Mouse (Mus musculus): ENCODE measurements at regions not wholly inside any gene's neighbourhood (a gene's known extent, or its start where the extent isn't known, plus 50 kb on each side); places are given as distances from the start of the nearest gene placed in this dataset.

GRCm38 (mm10) chr8:103138136-103138535, 352.7 kb upstream of the Cdh11 start:
- Histone ChIP-seq H3K4me3 (ENCODE audit: control insufficient read depth, low read depth, low read length) (no peak overlapping the region), H3K27me3 (ENCODE audit: control insufficient read depth, insufficient read depth, low read length) (no peaks in the 10 kb centered on the region), H3K4me1 (ENCODE audit: control insufficient read depth, insufficient read depth, low read length) (no peaks in the 10 kb centered on the region), H3K36me3 (ENCODE audit: control insufficient read depth, insufficient read depth, low read length) (no peaks in the 10 kb centered on the region), H3K27ac (ENCODE audit: control insufficient read depth, insufficient read depth, low read depth, low read length) (no peak overlapping the region)
- TF ChIP-seq CTCF (IDR thresholded peaks at IDR 0.05; ENCODE audit: control insufficient read depth, insufficient read depth, insufficient replicate concordance, low read depth, low read length) (no peak), POLR2A (IDR thresholded peaks at IDR 0.05; ENCODE audit: control insufficient read depth, low read depth, low read length) (no peak)

DNA sequence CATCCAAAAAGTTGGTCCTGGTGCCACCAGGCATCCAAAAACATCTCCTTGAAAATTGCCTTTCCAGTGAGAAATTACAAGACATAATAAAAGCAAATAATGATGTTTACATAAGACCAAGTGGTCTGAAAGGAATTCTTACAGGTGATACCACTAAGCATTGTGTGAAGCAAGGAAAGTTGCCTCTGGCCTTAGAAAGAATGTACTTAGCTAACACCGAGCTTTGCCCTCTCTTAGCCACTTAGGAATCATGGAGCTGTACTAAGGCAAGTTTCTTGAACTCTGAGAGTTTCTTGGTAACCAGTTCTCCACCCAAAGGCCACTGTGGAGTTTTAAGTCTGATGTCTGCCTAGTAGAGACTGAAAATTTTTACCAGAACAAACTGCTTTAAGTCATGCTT, 359.4 kb upstream of the Cdh11 start:
- no peak for TF ChIP-seq CTCF (IDR thresholded peaks at IDR 0.05; ENCODE audit: control insufficient read depth, insufficient read depth, insufficient replicate concordance, low read depth, low read length)
- TF ChIP-seq POLR2A (IDR thresholded peaks at IDR 0.05; ENCODE audit: control insufficient read depth, low read depth, low read length) = no peak
- no peaks in the 10 kb centered on the region for H3K36me3 ChIP-seq (ENCODE audit: control insufficient read depth, insufficient read depth, low read length)
- H3K4me3 ChIP-seq (ENCODE audit: control insufficient read depth, low read depth, low read length) = no peak overlapping the region
- H3K4me1 ChIP-seq (ENCODE audit: control insufficient read depth, insufficient read depth, low read length) = no peaks in the 10 kb centered on the region
- H3K27ac ChIP-seq (ENCODE audit: control insufficient read depth, insufficient read depth, low read depth, low read length) = no peak overlapping the region
- H3K27me3 ChIP-seq (ENCODE audit: control insufficient read depth, insufficient read depth, low read length) = no peaks in the 10 kb centered on the region

DNA sequence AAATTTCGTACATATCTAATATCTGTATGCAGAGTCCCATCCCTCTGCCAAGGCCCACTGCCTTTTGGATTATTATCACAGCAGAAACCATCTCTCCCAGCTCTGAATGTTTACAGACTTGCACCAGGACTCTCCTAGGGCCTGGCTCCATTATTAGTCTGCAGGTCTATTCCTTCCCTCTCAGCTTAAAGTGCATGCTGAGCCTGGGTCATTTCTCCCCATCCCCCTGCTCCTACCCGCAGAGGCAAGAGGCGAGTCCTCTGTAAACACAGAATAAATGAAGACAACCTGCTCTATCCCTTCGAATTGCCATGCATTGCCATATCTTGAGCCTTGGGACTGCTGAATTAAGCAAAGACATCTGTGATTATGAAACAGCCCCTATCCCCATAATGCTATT, 362.6 kb upstream of the Cdh11 start:
- Histone ChIP-seq H3K27me3 (ENCODE audit: control insufficient read depth, insufficient read depth, low read length) (no peaks in the 10 kb centered on the region), H3K27ac (ENCODE audit: control insufficient read depth, insufficient read depth, low read depth, low read length) (no peak overlapping the region), H3K4me1 (ENCODE audit: control insufficient read depth, insufficient read depth, low read length) (no peaks in the 10 kb centered on the region), H3K36me3 (ENCODE audit: control insufficient read depth, insufficient read depth, low read length) (no peaks in the 10 kb centered on the region), H3K4me3 (ENCODE audit: control insufficient read depth, low read depth, low read length) (no peak overlapping the region)
- TF ChIP-seq CTCF (IDR thresholded peaks at IDR 0.05; ENCODE audit: control insufficient read depth, insufficient read depth, insufficient replicate concordance, low read depth, low read length) (no peak), POLR2A (IDR thresholded peaks at IDR 0.05; ENCODE audit: control insufficient read depth, low read depth, low read length) (no peak)

- no peak for TF ChIP-seq POLR2A (IDR thresholded peaks at IDR 0.05; ENCODE audit: control insufficient read depth, low read depth, low read length)
Observed at GRCm38 (mm10) chr8:103148447-103148846, 363.0 kb upstream of the Cdh11 start.

DNA sequence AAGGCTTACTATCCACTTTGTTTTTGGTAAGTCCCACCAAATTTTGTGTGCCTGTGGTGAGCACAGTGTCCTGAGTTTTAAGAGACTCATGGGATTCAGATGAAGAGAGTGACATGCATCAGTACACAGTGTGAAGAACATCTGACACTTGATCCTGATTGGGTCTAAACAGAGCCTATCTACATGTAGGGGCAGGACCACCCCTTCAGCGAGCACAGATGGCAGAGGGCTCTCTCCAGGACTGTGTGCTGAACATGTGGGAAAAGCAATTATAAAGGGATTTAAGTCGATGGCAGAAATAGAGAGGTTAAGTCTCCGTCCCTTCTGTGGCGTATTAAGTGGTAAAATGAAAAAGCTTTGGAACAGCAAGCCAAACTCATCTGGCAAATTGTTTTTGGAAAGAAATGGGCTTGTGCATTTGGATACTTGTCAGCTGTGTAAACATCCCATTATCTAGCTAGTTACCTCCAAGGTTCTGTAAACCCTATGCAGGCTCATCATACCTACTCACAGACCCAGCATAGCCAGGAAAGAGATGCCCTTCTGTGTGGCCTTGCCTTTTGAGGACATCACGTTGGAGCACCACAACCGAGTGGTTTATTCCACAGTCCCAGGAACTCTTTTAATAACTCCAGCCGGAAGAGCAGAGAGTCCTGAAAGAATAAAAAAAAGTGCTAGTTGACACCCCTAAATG, 381.3 kb upstream of the Cdh11 start:
- Histone ChIP-seq H3K27me3 (ENCODE audit: control insufficient read depth, insufficient read depth, low read length) (no peaks in the 10 kb centered on the region), H3K36me3 (ENCODE audit: control insufficient read depth, insufficient read depth, low read length) (no peaks in the 10 kb centered on the region), H3K27ac (ENCODE audit: control insufficient read depth, insufficient read depth, low read depth, low read length) (no peak overlapping the region), H3K4me3 (ENCODE audit: control insufficient read depth, low read depth, low read length) (no peak overlapping the region), H3K4me1 (ENCODE audit: control insufficient read depth, insufficient read depth, low read length) (no peaks in the 10 kb centered on the region)
- TF ChIP-seq CTCF (IDR thresholded peaks at IDR 0.05; ENCODE audit: control insufficient read depth, insufficient read depth, insufficient replicate concordance, low read depth, low read length) = no peak
- no peak for TF ChIP-seq POLR2A (IDR thresholded peaks at IDR 0.05; ENCODE audit: control insufficient read depth, low read depth, low read length)

More at GRCm38 (mm10) chr8:103148447-103148846, 363.0 kb upstream of the Cdh11 start:
- Histone ChIP-seq H3K27me3 (ENCODE audit: control insufficient read depth, insufficient read depth, low read length) (no peaks in the 10 kb centered on the region), H3K4me3 (ENCODE audit: control insufficient read depth, low read depth, low read length) (no peak overlapping the region), H3K36me3 (ENCODE audit: control insufficient read depth, insufficient read depth, low read length) (no peaks in the 10 kb centered on the region), H3K27ac (ENCODE audit: control insufficient read depth, insufficient read depth, low read depth, low read length) (no peak overlapping the region), H3K4me1 (ENCODE audit: control insufficient read depth, insufficient read depth, low read length) (no peaks in the 10 kb centered on the region)

DNA sequence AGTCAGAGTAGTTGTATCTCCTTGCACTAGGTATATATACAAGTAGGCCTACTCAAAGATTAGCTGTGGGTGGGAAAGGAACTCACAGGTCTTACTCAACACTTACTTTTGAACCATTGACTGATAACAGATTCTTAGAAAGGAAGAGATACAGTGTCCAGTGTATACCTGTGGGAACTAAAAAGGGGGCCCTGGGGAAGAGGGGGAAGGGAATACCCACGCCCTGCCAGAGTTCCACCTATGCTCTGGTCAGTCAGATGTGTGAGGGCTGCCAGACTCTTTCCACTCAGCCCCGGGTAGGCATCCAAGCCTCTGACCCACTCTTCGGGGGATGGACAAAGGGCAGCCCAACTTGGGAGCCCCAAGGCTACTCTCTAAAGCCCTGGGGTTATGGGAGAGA, 387.9 kb upstream of the Cdh11 start:
- no peaks in the 10 kb centered on the region for H3K27me3 ChIP-seq (ENCODE audit: control insufficient read depth, insufficient read depth, low read length)
- no peaks in the 10 kb centered on the region for H3K36me3 ChIP-seq (ENCODE audit: control insufficient read depth, insufficient read depth, low read length)
- no peak overlapping the region for H3K4me3 ChIP-seq (ENCODE audit: control insufficient read depth, low read depth, low read length)
- TF ChIP-seq CTCF (IDR thresholded peaks at IDR 0.05; ENCODE audit: control insufficient read depth, insufficient read depth, insufficient replicate concordance, low read depth, low read length) = no peak
- TF ChIP-seq POLR2A (IDR thresholded peaks at IDR 0.05; ENCODE audit: control insufficient read depth, low read depth, low read length) = no peak
- H3K4me1 ChIP-seq (ENCODE audit: control insufficient read depth, insufficient read depth, low read length) = peaks cover 2% of the 10 kb centered on the region; the same call in 1 of the 2 replicates
- no peak overlapping the region for H3K27ac ChIP-seq (ENCODE audit: control insufficient read depth, insufficient read depth, low read depth, low read length)

DNA sequence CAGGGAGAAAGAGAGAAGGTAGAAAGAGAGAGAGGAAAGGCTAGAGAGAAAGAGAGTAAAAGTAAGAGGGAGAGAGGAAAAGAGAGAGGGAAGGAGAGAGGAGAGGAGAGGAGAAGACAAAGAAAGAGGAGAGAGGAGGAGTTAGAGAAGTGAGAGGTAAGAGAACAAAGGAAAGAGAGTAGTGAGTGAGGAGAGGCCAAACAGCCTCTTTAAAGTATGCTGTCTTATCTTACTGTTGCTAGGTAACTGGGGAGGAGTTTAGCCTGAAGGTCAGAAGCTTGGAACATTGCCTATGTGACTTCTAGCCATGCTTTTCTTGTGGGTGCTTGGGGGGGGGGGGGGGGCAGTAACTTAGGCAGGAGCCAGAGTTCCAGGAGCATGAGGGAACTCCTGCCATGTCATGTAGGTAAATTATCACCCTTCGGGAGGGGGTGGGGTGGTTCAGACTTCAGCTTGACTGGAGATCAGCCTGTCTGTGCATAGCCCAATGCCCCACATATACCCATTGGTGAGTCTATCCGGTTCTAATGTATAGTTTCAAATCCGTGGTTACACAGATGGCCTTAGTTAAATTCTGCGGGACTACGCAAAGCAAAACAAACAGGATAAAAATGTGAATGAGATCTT, 388.5 kb upstream of the Cdh11 start:
- Histone ChIP-seq H3K4me1 (ENCODE audit: control insufficient read depth, insufficient read depth, low read length) (peaks cover 2% of the 10 kb centered on the region; the same call in 1 of the 2 replicates), H3K4me3 (ENCODE audit: control insufficient read depth, low read depth, low read length) (no peak overlapping the region), H3K27ac (ENCODE audit: control insufficient read depth, insufficient read depth, low read depth, low read length) (no peak overlapping the region; the same call in 1 of the 2 replicates), H3K36me3 (ENCODE audit: control insufficient read depth, insufficient read depth, low read length) (no peaks in the 10 kb centered on the region), H3K27me3 (ENCODE audit: control insufficient read depth, insufficient read depth, low read length) (no peaks in the 10 kb centered on the region)
- TF ChIP-seq POLR2A (IDR thresholded peaks at IDR 0.05; ENCODE audit: control insufficient read depth, low read depth, low read length) = no peak
- no peak for TF ChIP-seq CTCF (IDR thresholded peaks at IDR 0.05; ENCODE audit: control insufficient read depth, insufficient read depth, insufficient replicate concordance, low read depth, low read length)

All from testis, adult 2 months (tissue).